Mouse (Mus musculus) heart, embryonic 13.5 days (tissue): ENCODE data around the gene Sp140. TPM values are rescaled to one million over a fixed set of nuclear protein-coding genes. Genes with fewer than 3 reads are reported as not detected.
A peak's percentile ranks its signal among the peaks of the same experiment; 100 is the strongest.
"Not testable (repeated sequence)": the region's sequence is repeated elsewhere in the genome, so short reads cannot be mapped to it uniquely, and the experiment has no call there.

Experiments
- ATAC-seq: fragments of 200-750 bp; cut with Nextera tagmentation; 2 replicates; pipeline ENCODE4 v1.8.0; 2017; ENCODE audit warnings: moderate TSS enrichment; ENCODE audit not compliant: insufficient number of reproducible peaks, low FRiP score, low TSS enrichment; ENCODE audit errors: extremely low read depth
- H3K27ac ChIP-seq: fragments of 300-500 bp; sonication (generic); replicated peaks from 2 replicates; pipeline ENCODE4 v1.5.1; 2015; ENCODE audit warnings: moderate library complexity, mild to moderate bottlenecking, inconsistent platforms
- H3K27me3 ChIP-seq: fragments of 300-500 bp; sonication (generic); replicated peaks from 2 replicates; pipeline ENCODE4 v1.6.1; 2015; ENCODE audit warnings: mild to moderate bottlenecking, inconsistent platforms
- H3K36me3 ChIP-seq: fragments of 300-500 bp; sonication (generic); 2 replicates; pipeline ENCODE4 v1.6.1; 2015; ENCODE audit warnings: mild to moderate bottlenecking, inconsistent platforms
- H3K4me1 ChIP-seq: fragments of 300-500 bp; sonication (generic); 2 replicates; pipeline ENCODE4 v1.6.1; 2015; ENCODE audit warnings: inconsistent platforms
- H3K4me2 ChIP-seq: fragments of 300-500 bp; sonication (generic); 2 replicates; pipeline ENCODE4 v1.6.1; 2015; ENCODE audit warnings: inconsistent platforms, mild to moderate bottlenecking, moderate library complexity
- H3K4me3 ChIP-seq: fragments of 300-500 bp; sonication (generic); 2 replicates; pipeline ENCODE4 v1.5.1; 2015; ENCODE audit warnings: moderate library complexity, mild to moderate bottlenecking, inconsistent platforms
- H3K9ac ChIP-seq: fragments of 300-500 bp; sonication (generic); 2 replicates; pipeline ENCODE4 v1.6.1; 2015; ENCODE audit warnings: inconsistent platforms, mild to moderate bottlenecking, moderate library complexity
- H3K9me3 ChIP-seq: fragments of 300-500 bp; sonication (generic); 2 replicates; pipeline ENCODE4 v1.6.1; 2016; ENCODE audit warnings: inconsistent platforms
- WGBS: fragments of 180-500 bp; shearing (Covaris S2); methylation state at CpG from one replicate; pipeline ENCODE4 v1.1.7; 2015; ENCODE audit warnings: mixed read lengths; 5-methylcytosine and 5-hydroxymethylcytosine counted together
- polyA plus RNA-seq: library from polyadenylated mRNA; unstranded; fragments of >200 nt; fragmentation: Nextera tagmentation; extraction: Ambion mirVana; gene quantifications from 2 replicates; pipeline ENCODE4 v1.2.1, GENCODE M21; 2015

The Sp140 gene
- polyA plus RNA-seq, result 1.4 and 1.7 TPM in 2 replicates

- not testable (repeated sequence) for H3K27me3 ChIP-seq, H3K9ac ChIP-seq, H3K27ac ChIP-seq, H3K36me3 ChIP-seq, H3K9me3 ChIP-seq, ATAC-seq, H3K4me1 ChIP-seq, H3K4me3 ChIP-seq
- peak within 1 kb of the TSS; percentile 43 for H3K4me2 ChIP-seq
- WGBS, result 38% methylated on average over 1 of the region's 5 CpGs
Observed at GRCm38 (mm10) chr1:85600078-85600477, at the start of gene Sp140. Gene Sp140 (plus strand): TSS chr1:85600378.

DNA sequence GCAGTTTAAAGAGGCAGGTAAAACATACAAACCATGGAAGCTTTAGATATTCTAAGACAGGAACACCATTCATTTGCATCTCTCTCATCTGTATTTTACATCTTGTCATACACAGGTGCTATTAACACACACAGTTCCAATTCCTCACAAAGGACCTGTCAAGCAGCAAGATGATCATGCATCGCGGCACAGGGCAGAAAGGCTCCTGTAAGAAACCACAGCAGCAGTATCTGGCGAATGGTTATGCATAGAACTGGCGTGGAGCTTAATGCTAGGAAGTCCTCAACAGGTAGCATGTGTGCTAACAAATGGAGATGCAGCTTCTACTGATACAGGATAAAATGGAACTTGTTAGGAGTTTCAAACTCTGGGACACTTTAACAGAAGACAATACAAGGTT is 44.9 kb upstream of the Sp140 start:
- not testable (repeated sequence) for H3K27ac ChIP-seq, H3K4me3 ChIP-seq, H3K36me3 ChIP-seq, H3K9ac ChIP-seq, H3K4me2 ChIP-seq, ATAC-seq, H3K4me1 ChIP-seq, H3K9me3 ChIP-seq, H3K27me3 ChIP-seq
- WGBS, result 72% methylated on average over 4 of the region's 4 CpGs

- 56% methylated on average over 4 of the region's 4 CpGs for WGBS
- not testable (repeated sequence) for H3K4me2 ChIP-seq, H3K4me1 ChIP-seq, ATAC-seq, H3K9me3 ChIP-seq, H3K4me3 ChIP-seq, H3K9ac ChIP-seq, H3K27me3 ChIP-seq, H3K36me3 ChIP-seq, H3K27ac ChIP-seq
Observed at GRCm38 (mm10) chr1:85573554-85573953, 26.6 kb upstream of the Sp140 start.

DNA sequence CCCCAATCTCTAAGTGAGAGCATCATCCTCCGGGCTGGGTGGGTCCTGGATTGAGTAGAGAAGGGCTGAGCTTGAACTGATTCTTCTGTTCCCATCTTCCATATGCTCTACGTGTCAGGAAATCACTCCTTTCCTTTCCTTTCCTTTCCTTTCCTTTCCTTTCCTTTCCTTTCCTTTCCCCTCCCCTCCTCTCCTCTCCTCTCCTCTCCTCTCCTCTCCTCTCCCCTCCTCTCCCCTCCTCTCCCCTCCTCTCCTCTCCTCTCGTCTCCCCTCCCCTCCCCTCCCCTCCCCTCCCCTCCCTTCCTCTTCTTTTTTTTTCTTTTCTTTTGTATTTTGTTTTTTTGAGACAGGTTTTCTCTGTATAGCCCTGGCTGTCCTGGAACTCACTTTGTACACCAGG is 24.8 kb upstream of the Sp140 start, which contains the start of gene G530012D18Rik:
TSS of gene G530012D18Rik (plus strand) at position 301 of the 400 bp plus-strand sequence.
- not testable (repeated sequence) for H3K27ac ChIP-seq, H3K27me3 ChIP-seq, H3K4me1 ChIP-seq, H3K9me3 ChIP-seq, H3K4me2 ChIP-seq, H3K4me3 ChIP-seq, H3K9ac ChIP-seq, H3K36me3 ChIP-seq, ATAC-seq
- WGBS, result 62% methylated on average over 2 of the region's 3 CpGs

DNA sequence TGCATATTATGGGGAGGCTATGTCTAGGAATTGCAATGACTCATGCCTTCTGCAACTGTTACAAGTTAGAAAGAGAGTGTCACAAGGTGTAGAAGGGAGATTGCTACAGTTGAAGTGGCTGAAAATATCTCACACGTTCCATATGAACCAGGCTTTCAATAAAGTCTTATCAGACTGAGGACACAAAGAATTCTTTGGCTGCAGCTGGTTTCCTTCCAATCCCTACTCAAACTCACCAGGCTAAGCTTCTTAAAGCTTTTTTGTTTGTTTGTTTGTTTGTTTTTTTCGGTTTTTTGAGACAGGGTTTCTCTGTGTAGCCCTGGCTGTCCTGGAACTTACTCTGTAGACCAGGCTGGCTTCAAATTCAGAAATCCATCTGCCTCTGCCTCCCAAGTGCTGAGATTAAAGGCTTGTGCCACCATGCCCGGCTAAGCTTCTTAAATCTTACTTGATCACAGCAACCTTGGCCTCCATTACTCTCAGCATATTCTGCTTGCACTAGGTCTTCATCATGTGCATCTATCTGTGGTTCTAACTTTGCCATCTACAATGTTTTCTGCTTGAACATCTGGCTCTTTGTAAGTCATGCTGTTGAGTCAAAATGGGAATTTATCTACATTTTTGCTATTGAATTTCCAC is 21.7 kb upstream of the Sp140 start:
- not testable (repeated sequence) for H3K4me3 ChIP-seq, H3K4me2 ChIP-seq, H3K27ac ChIP-seq, H3K36me3 ChIP-seq, H3K27me3 ChIP-seq, ATAC-seq, H3K4me1 ChIP-seq, H3K9ac ChIP-seq, H3K9me3 ChIP-seq
- WGBS, result 44% methylated on average over 3 of the region's 3 CpGs

GRCm38 (mm10) chr1:85579199-85580147 is 20.7 kb upstream of the Sp140 start:
- not testable (repeated sequence) for H3K9ac ChIP-seq, H3K4me1 ChIP-seq, H3K27ac ChIP-seq, H3K9me3 ChIP-seq, H3K4me2 ChIP-seq, ATAC-seq, H3K27me3 ChIP-seq, H3K4me3 ChIP-seq, H3K36me3 ChIP-seq
- WGBS, result 49% methylated on average over 6 of the region's 7 CpGs

DNA sequence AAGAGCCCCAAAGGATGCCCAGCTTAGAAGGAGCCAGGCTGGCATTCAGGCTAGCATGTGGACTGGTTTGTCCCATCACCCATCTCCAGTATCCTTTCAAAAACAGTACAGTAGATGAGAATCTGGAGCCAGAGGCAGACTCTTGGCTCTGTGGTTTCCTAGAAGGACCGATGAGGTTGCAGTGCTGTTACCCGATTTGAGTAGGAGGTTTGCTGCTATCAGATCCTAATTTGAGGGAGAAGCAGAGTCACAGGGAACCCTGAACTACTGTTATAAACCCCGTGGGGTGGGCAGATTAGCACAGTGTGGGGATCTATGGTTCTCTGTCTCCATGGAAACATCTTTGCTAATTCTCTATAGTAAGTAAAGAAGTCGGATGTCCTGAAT is 20.0 kb upstream of the Sp140 start:
- not testable (repeated sequence) for ATAC-seq, H3K36me3 ChIP-seq, H3K4me2 ChIP-seq, H3K9ac ChIP-seq, H3K27me3 ChIP-seq, H3K4me1 ChIP-seq, H3K27ac ChIP-seq, H3K4me3 ChIP-seq, H3K9me3 ChIP-seq
- 59% methylated on average over 3 of the region's 4 CpGs for WGBS

DNA sequence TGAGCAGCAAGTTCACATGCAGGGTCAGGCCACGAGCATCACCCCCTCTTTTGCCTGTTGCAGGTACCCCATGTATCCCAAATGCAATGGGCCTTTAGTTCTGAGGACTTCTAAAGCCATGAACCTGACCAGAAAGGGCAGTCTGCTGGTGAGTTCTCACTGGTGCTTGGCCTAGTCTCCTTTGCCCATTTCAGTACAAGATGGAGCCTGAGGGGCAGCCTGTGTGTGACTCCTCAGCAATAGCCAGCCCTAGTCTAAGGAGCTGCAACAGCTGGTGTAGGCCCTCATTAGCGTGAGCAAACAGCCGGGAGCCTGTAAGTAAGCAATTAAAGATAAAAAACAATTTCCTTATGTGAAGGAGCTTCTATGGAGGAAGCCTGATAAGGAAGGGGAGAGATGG is 19.6 kb upstream of the Sp140 start:
- H3K9ac ChIP-seq, H3K4me3 ChIP-seq, H3K9me3 ChIP-seq, ATAC-seq, H3K4me1 ChIP-seq, H3K27me3 ChIP-seq, H3K27ac ChIP-seq, H3K36me3 ChIP-seq, H3K4me2 ChIP-seq: not testable (repeated sequence)
- WGBS, result 60% methylated on average over 3 of the region's 3 CpGs

GRCm38 (mm10) chr1:85581518-85581917 is 18.7 kb upstream of the Sp140 start:
- H3K4me1 ChIP-seq, ATAC-seq, H3K36me3 ChIP-seq, H3K9me3 ChIP-seq, H3K4me2 ChIP-seq, H3K9ac ChIP-seq, H3K27ac ChIP-seq, H3K4me3 ChIP-seq, H3K27me3 ChIP-seq: not testable (repeated sequence)
- 28% methylated on average over 5 of the region's 5 CpGs for WGBS

- ATAC-seq, H3K4me3 ChIP-seq, H3K9ac ChIP-seq, H3K36me3 ChIP-seq, H3K4me2 ChIP-seq, H3K27ac ChIP-seq, H3K9me3 ChIP-seq, H3K27me3 ChIP-seq, H3K4me1 ChIP-seq: not testable (repeated sequence)
- WGBS, result 50% methylated on average over 1 of the region's 2 CpGs
Observed at GRCm38 (mm10) chr1:85588697-85589096, 11.5 kb upstream of the Sp140 start.

- WGBS, result 74% methylated on average over 8 of the region's 8 CpGs
- H3K4me2 ChIP-seq, H3K27ac ChIP-seq, H3K9me3 ChIP-seq, H3K4me1 ChIP-seq, H3K4me3 ChIP-seq, H3K36me3 ChIP-seq, H3K27me3 ChIP-seq, H3K9ac ChIP-seq, ATAC-seq: not testable (repeated sequence)
Observed at GRCm38 (mm10) chr1:85592526-85592925, 7.7 kb upstream of the Sp140 start.
